Mouse (Mus musculus): Measurements from ENCODE around the gene Gm20388. TPM values are rescaled to one million over a fixed set of nuclear protein-coding genes. Genes with fewer than 3 reads are reported as not detected.

Gene Gm20388
- total RNA-seq, 1 experiment = 27.0 TPM

GRCm38 (mm10) chr8:124307700-124308099, 4397.1 kb downstream of the Gm20388 start:
- DNase-seq (ENCODE audit: low read depth, low spot score) = no peak
- no peaks in the 10 kb centered on the region for H3K9me3 ChIP-seq (ENCODE audit: control insufficient read depth, insufficient read depth, low read depth, low read length)
- in situ Hi-C loops (cut with MboI; ENCODE audit: low sequenced_read_pairs in 2 of 2, unreplicated experiment in 2 of 2) = no loop called here
- H3K4me1 ChIP-seq (ENCODE audit: control insufficient read depth in 2 of 2, insufficient read depth in 2 of 2, low read length in 2 of 2, poor library complexity in 1 of 2) = no peaks in the 10 kb centered on the region
- peaks cover 8% of the 10 kb centered on the region; the same call in 1 of the 2 replicates for H3K36me3 ChIP-seq (ENCODE audit: control insufficient read depth, insufficient read depth, low read length, poor library complexity, severe bottlenecking)
- no peak overlapping the region for H3K9ac ChIP-seq (ENCODE audit: insufficient read depth, low read depth, low read length, poor library complexity, severe bottlenecking)
- TF ChIP-seq HCFC1 (IDR thresholded peaks at IDR 0.05; ENCODE audit: borderline replicate concordance, insufficient read depth, low read length) = no peak
- no peak for TF ChIP-seq MAFK (IDR thresholded peaks at IDR 0.05; ENCODE audit: insufficient read depth, low read depth, low read length)
- TF ChIP-seq ZNF384 (IDR thresholded peaks at IDR 0.05; ENCODE audit: low read depth, low read length) = no peak
- no peak for TF ChIP-seq ZC3H11A (IDR thresholded peaks at IDR 0.05; ENCODE audit: borderline replicate concordance, low read depth, low read length)
- TF ChIP-seq CHD2 (IDR thresholded peaks at IDR 0.05; ENCODE audit: low read depth, low read length) = no peak
- H3K27ac ChIP-seq (ENCODE audit: insufficient read depth, low read depth, low read length, poor library complexity, severe bottlenecking) = no peak overlapping the region
- no peak overlapping the region for H3K4me3 ChIP-seq (ENCODE audit: insufficient read depth in 1 of 2, low read depth in 1 of 2, low read length in 2 of 2, poor library complexity in 1 of 2, severe bottlenecking in 1 of 2)

- in situ Hi-C loops (cut with MboI; ENCODE audit: low sequenced_read_pairs in 2 of 2, unreplicated experiment in 2 of 2) = no loop called here
- Histone ChIP-seq H3K4me3 (ENCODE audit: insufficient read depth in 1 of 2, low read depth in 1 of 2, low read length in 2 of 2, poor library complexity in 1 of 2, severe bottlenecking in 1 of 2) (no peak overlapping the region), H3K9ac (ENCODE audit: insufficient read depth, low read depth, low read length, poor library complexity, severe bottlenecking) (no peak overlapping the region), H3K27ac (ENCODE audit: insufficient read depth, low read depth, low read length, poor library complexity, severe bottlenecking) (no peak overlapping the region), H3K36me3 (ENCODE audit: control insufficient read depth, insufficient read depth, low read length, poor library complexity, severe bottlenecking) (peaks cover 6% of the 10 kb centered on the region; the same call in 1 of the 2 replicates), H3K4me1 (ENCODE audit: control insufficient read depth in 2 of 2, insufficient read depth in 2 of 2, low read length in 2 of 2, poor library complexity in 1 of 2) (peaks cover 0 to 7% of the 10 kb centered on the region in 2 experiments; a peak in 1 of 4 replicates), H3K9me3 (ENCODE audit: control insufficient read depth, insufficient read depth, low read depth, low read length) (no peaks in the 10 kb centered on the region)
- DNase-seq (ENCODE audit: low read depth, low spot score) = no peak
- no peak for TF ChIP-seq ZNF384 (IDR thresholded peaks at IDR 0.05; ENCODE audit: low read depth, low read length)
- TF ChIP-seq CHD2 (IDR thresholded peaks at IDR 0.05; ENCODE audit: low read depth, low read length) = no peak
- no peak for TF ChIP-seq MAFK (IDR thresholded peaks at IDR 0.05; ENCODE audit: insufficient read depth, low read depth, low read length)
- TF ChIP-seq ZC3H11A (IDR thresholded peaks at IDR 0.05; ENCODE audit: borderline replicate concordance, low read depth, low read length) = no peak
- TF ChIP-seq HCFC1 (IDR thresholded peaks at IDR 0.05; ENCODE audit: borderline replicate concordance, insufficient read depth, low read length) = no peak
Observed at GRCm38 (mm10) chr8:124310509-124310908, 4399.9 kb downstream of the Gm20388 start.

GRCm38 (mm10) chr8:124311111-124311510, 4400.5 kb downstream of the Gm20388 start:
- Histone ChIP-seq H3K4me1 (ENCODE audit: control insufficient read depth in 2 of 2, insufficient read depth in 2 of 2, low read length in 2 of 2, poor library complexity in 1 of 2) (peaks cover 0 to 7% of the 10 kb centered on the region in 2 experiments; a peak in 1 of 4 replicates), H3K4me3 (ENCODE audit: insufficient read depth in 1 of 2, low read depth in 1 of 2, low read length in 2 of 2, poor library complexity in 1 of 2, severe bottlenecking in 1 of 2) (no peak overlapping the region), H3K9ac (ENCODE audit: insufficient read depth, low read depth, low read length, poor library complexity, severe bottlenecking) (no peak overlapping the region), H3K36me3 (ENCODE audit: control insufficient read depth, insufficient read depth, low read length, poor library complexity, severe bottlenecking) (peaks cover 5% of the 10 kb centered on the region; the same call in 1 of the 2 replicates), H3K9me3 (ENCODE audit: control insufficient read depth, insufficient read depth, low read depth, low read length) (no peaks in the 10 kb centered on the region), H3K27ac (ENCODE audit: insufficient read depth, low read depth, low read length, poor library complexity, severe bottlenecking) (no peak overlapping the region)
- TF ChIP-seq HCFC1 (IDR thresholded peaks at IDR 0.05; ENCODE audit: borderline replicate concordance, insufficient read depth, low read length) (no peak), ZNF384 (IDR thresholded peaks at IDR 0.05; ENCODE audit: low read depth, low read length) (no peak), MAFK (IDR thresholded peaks at IDR 0.05; ENCODE audit: insufficient read depth, low read depth, low read length) (no peak), CHD2 (IDR thresholded peaks at IDR 0.05; ENCODE audit: low read depth, low read length) (no peak), ZC3H11A (IDR thresholded peaks at IDR 0.05; ENCODE audit: borderline replicate concordance, low read depth, low read length) (no peak)
- no peak for DNase-seq (ENCODE audit: low read depth, low spot score)
- in situ Hi-C loops (cut with MboI; ENCODE audit: low sequenced_read_pairs in 2 of 2, unreplicated experiment in 2 of 2) = no loop called here

GRCm38 (mm10) chr8:124311723-124312122, 4401.1 kb downstream of the Gm20388 start:
- Histone ChIP-seq H3K9me3 (ENCODE audit: control insufficient read depth, insufficient read depth, low read depth, low read length) (no peaks in the 10 kb centered on the region), H3K4me1 (ENCODE audit: control insufficient read depth in 2 of 2, insufficient read depth in 2 of 2, low read length in 2 of 2, poor library complexity in 1 of 2) (peaks cover 0 to 7% of the 10 kb centered on the region in 2 experiments; a peak in 1 of 4 replicates), H3K4me3 (ENCODE audit: insufficient read depth in 1 of 2, low read depth in 1 of 2, low read length in 2 of 2, poor library complexity in 1 of 2, severe bottlenecking in 1 of 2) (no peak overlapping the region), H3K27ac (ENCODE audit: insufficient read depth, low read depth, low read length, poor library complexity, severe bottlenecking) (no peak overlapping the region), H3K9ac (ENCODE audit: insufficient read depth, low read depth, low read length, poor library complexity, severe bottlenecking) (no peak overlapping the region), H3K36me3 (ENCODE audit: control insufficient read depth, insufficient read depth, low read length, poor library complexity, severe bottlenecking) (peaks cover 5% of the 10 kb centered on the region; the same call in 1 of the 2 replicates)
- TF ChIP-seq HCFC1 (IDR thresholded peaks at IDR 0.05; ENCODE audit: borderline replicate concordance, insufficient read depth, low read length) (no peak), ZNF384 (IDR thresholded peaks at IDR 0.05; ENCODE audit: low read depth, low read length) (no peak), MAFK (IDR thresholded peaks at IDR 0.05; ENCODE audit: insufficient read depth, low read depth, low read length) (no peak), CHD2 (IDR thresholded peaks at IDR 0.05; ENCODE audit: low read depth, low read length) (no peak), ZC3H11A (IDR thresholded peaks at IDR 0.05; ENCODE audit: borderline replicate concordance, low read depth, low read length) (no peak)
- in situ Hi-C loops (cut with MboI; ENCODE audit: low sequenced_read_pairs in 2 of 2, unreplicated experiment in 2 of 2) = no loop called here
- DNase-seq (ENCODE audit: low read depth, low spot score) = no peak
